Mouse (Mus musculus) kidney, postnatal 36 days (tissue): ENCODE measurements at regions not wholly inside any gene's neighbourhood (a gene's known extent, or its start where the extent isn't known, plus 50 kb on each side); places are given as distances from the start of the nearest gene placed in this dataset.

ENCODE experiments used
- DNase-seq, 2 experiments: peaks; one replicate each; pipeline ENCODE4 v3.0.0; 2021 to 2022; ENCODE audit warnings: mixed read lengths in 2 of 2

GRCm38 (mm10) chr6:84434532-84434931, 159.2 kb downstream of the Cyp26b1 start:
- no peak for DNase-seq

GRCm38 (mm10) chr6:84431622-84431955, 162.1 kb downstream of the Cyp26b1 start:
- DNase-seq = no peak

GRCm38 (mm10) chr6:84430925-84431621, 162.6 kb downstream of the Cyp26b1 start:
- DNase-seq = no peak

GRCm38 (mm10) chr6:84430146-84430545, 163.6 kb downstream of the Cyp26b1 start:
- no peak for DNase-seq

- no peak for DNase-seq
Measured at GRCm38 (mm10) chr6:84429247-84429646, 164.5 kb downstream of the Cyp26b1 start.

GRCm38 (mm10) chr6:84426691-84427090, 167.0 kb downstream of the Cyp26b1 start:
- no peak for DNase-seq

GRCm38 (mm10) chr6:84425823-84426222, 167.9 kb downstream of the Cyp26b1 start:
- DNase-seq = peak in 1 of 2 experiments; percentile 60

- no peak for DNase-seq
Measured at GRCm38 (mm10) chr6:84422946-84423345, 170.8 kb downstream of the Cyp26b1 start.

- no peak for DNase-seq
Measured at GRCm38 (mm10) chr6:84419691-84420090, 174.0 kb downstream of the Cyp26b1 start.

- no peak for DNase-seq
Measured at GRCm38 (mm10) chr6:84419281-84419680, 174.4 kb downstream of the Cyp26b1 start.

GRCm38 (mm10) chr6:84416992-84417636, 176.6 kb downstream of the Cyp26b1 start:
- DNase-seq = no peak

GRCm38 (mm10) chr6:84414400-84414799, 179.3 kb downstream of the Cyp26b1 start:
- no peak for DNase-seq

GRCm38 (mm10) chr6:84409863-84410513, 183.7 kb downstream of the Cyp26b1 start:
- no peak for DNase-seq

- DNase-seq = no peak
Measured at GRCm38 (mm10) chr6:84408513-84408912, 185.2 kb downstream of the Cyp26b1 start.

GRCm38 (mm10) chr6:84407773-84408172, 185.9 kb downstream of the Cyp26b1 start:
- peak; percentile 50 to 78 for DNase-seq

GRCm38 (mm10) chr6:84404695-84405094, 189.0 kb downstream of the Cyp26b1 start:
- DNase-seq = peak in 1 of 2 experiments; percentile 58

- DNase-seq = no peak
Measured at GRCm38 (mm10) chr6:84402431-84402830, 191.3 kb downstream of the Cyp26b1 start.

- DNase-seq = peak; percentile 14 to 58
Measured at GRCm38 (mm10) chr6:84394496-84395090, 199.1 kb downstream of the Cyp26b1 start.

GRCm38 (mm10) chr6:84393519-84394231, 200.0 kb downstream of the Cyp26b1 start:
- DNase-seq = no peak

- no peak for DNase-seq
Measured at GRCm38 (mm10) chr6:84392752-84393511, 200.8 kb downstream of the Cyp26b1 start.

- DNase-seq = no peak
Measured at GRCm38 (mm10) chr6:84391016-84391415, 202.7 kb downstream of the Cyp26b1 start.

- DNase-seq = peak; percentile 47 to 58
Measured at GRCm38 (mm10) chr6:84385696-84386095, 208.0 kb downstream of the Cyp26b1 start.
